Mouse (Mus musculus) MN1 (cell line): Measurements from ENCODE around the gene Sucnr1.

ENCODE experiments used
- DNase-seq: peaks from one replicate; pipeline ENCODE4 v3.0.0-alpha.2; 2016; ENCODE audit warnings: low spot score

Sucnr1 gene

DNA sequence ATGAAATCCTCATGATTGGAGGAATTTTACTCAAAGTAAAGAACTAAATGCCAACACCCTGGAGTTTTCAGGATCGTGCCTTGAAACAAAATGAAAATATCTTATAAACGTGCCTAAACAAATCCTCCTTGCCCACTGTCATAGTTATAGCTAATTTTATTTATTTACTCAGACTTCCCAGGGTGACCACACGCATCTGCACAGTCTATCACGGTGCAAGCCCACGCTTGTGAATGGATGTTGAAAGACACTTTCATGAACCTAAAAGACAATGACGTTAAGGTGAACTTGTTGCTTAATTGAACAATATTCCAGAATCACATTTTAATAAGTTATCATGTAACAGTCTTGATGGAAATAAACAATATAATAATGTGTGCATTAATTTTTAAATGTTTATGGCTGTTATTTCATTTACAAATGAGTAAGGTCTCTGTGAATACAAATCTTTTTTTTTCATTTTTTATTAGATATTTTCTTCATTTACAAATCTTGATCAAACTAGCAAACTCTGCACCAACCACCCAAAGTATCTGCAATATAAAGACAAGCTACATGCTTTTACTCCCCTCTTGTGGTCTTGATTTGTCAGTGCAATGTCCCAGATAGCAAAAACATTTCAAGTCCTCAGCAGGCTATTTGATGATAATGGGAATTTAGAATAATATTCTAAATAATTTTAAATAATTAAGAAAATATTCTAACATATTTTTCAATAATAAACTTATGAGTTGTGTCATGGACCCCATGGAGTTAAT is 30.4 kb downstream of the Sucnr1 start:
- peak; percentile 23 for DNase-seq

DNA sequence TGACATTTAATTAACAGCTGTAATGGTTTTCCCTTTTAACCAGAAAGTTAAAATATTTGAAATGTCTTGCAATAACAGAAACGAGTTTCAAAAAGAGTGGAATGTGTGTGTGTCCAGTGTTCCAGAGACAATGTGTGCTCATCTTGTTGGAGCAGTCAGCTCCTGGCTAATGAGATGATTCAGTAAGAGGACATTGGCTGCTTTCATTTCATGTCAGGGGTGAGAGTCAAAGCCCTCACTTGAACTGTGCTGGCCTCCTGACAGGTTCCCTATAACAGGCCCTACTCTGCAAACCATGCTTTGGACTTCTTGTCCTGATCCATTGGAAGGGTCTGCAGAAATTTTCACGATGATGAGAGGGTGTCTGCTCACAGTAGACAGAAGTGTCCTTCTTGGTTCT is 32.9 kb downstream of the Sucnr1 start:
- no peak for DNase-seq

DNA sequence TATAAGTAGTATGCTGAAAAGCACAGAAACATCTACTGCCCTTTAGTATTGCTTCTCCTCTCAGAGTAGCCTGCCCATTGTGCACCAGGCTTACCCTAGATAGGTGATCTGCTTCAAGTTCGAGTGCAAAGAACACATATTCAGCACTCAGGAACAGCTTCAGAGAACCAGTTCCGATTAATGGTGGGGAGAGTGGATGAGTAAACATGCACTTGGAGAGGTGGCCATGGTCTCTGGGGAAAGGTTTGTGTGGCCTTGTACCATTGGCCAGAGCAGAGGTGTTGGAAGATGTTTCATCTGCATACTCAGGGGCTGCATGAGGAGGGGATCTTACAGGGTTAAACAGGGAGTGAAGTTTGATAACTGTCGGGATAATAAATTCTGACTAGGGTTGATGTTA is 39.8 kb downstream of the Sucnr1 start:
- no peak for DNase-seq

DNA sequence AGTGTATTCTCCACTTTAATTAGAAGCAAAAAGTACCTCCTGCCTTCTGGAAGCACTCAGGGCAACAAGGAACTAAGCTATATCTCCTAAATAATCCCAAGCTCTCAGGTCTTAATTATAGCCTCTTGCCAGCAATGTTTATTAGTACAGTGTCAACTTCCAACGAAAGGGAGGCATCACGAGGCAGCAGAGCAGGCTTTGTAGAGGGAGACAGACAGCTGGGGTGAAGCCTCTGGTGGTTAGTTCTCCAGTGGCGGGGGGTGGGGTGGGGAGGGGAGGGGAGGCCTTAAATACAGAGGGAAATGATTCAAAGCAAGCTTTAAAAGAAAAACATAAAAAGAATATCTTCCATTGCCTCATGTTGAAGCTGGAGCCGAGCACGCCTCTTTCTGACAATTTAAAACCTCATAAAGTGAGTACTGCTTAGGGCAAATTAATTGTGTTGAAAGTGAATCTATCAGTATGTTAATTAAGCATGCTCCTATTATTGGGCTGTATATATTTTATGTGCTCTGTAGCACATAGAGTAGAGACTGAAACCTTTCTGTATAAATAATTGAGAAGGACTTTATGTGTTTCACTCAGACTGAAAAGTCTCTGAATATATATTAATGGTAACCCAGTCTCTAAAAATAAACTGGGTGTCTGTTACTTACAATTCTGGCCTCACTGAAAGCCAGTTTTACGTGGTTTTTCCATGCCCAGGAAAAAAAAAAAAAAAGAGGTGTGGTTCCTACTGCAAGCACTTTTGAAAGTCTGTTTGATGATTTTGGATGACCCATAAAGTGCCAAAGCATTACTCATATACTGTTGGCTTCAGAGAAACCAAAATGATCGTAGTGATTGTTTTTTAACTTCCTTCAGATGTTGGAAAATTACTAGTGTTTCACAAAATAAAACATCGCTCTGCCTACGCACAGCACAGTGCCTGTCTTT is 42.5 kb downstream of the Sucnr1 start:
- DNase-seq, result no peak

DNA sequence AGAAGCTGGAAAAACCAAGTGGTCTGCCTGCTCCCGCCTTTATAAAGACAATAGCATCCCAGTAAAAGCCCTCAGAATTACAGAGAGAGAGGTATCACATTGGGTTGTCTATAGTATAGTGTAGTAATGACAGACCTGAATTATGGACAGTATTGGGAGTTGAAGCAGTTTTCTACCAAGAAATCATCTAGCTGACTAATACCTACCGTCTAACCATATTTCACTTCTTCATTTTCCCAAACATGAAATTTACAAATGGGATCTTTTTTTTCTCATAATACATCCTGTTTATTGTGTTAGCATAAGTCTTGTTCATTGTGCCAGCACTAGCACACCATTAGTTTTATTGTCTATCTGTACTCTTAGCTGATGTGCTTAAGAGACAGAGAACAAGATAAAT is 44.9 kb downstream of the Sucnr1 start:
- no peak for DNase-seq

DNA sequence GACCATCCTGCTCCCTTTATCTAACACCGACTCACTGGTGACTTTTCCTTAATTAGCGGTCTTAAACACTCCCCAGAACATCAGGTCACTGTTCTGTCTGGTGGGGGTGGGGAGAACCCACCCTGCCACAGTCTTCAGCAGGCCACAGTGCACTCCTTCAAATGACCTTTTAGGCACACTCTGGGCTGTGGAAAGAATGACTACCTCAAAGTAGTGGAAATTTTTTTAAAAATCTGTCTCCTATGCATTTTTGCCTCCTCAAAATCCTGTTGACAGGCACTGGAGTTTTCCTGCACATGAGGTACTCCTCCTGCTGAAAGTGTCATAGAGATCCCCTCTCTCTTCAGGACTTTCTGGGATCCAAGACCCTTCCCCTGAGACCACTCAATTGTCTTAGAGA is 46.6 kb downstream of the Sucnr1 start:
- no peak for DNase-seq

DNA sequence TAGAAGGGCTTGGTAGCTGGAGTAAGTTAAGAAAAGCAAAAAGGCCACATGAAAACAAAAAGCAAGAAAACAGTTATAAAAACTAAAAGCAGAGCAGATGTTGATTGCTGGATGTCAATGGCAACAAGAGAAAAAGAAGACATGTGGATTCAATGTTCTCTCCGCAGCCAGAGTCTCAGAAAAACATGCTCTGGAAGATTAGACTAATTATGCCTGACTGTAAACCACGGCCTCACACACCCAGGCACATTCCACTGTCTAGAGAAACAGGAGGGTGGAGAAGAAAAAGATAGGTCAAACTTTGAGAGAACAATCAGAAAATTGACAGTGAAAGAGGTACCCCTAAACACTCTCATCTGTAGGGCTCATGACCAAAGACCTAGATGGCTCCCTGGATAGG is 54.1 kb downstream of the Sucnr1 start:
- no peak for DNase-seq
